Mouse (Mus musculus) layer of hippocampus, postnatal 36 days (tissue): ENCODE measurements around the gene Rasl11b. TPM values are rescaled to one million over a fixed set of nuclear protein-coding genes. Genes with fewer than 3 reads are reported as not detected.

Experiments
- DNase-seq, 2 experiments: peaks; one replicate each; pipeline ENCODE4 v3.0.0; 2022
- total RNA-seq, 2 experiments: library from RNA; stranded (reverse); gene quantifications; 2 replicates each; pipeline ENCODE4 v1.2.3; 2021

The Rasl11b gene
- 10 to 100 TPM; 72.7 to 74.2 TPM for total RNA-seq

GRCm38 (mm10) chr5:74194841-74195613 lies at the start of gene Rasl11b:
TSS of gene Rasl11b (plus strand) at chr5:74195286.
- DNase-seq = peak; percentile 92 to 95

DNA sequence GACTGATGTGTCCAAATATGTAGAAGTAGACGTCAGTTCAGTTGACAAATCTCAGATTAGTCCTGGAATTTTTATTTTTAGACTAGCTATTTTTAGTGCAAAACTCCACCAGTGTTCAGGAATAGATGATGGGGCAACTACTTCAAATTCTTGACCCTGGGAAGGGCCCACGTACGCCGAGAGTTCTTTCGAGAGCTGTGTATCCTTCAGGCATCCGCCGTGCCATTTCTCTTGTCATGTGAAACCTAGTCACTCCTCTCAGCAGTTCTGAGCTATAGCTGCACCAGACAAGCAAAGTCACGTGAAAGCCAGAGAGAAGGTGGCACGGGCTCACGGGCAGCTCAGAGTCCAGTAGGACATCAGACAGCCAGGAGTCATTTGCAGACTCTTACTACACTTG lies 47.5 kb upstream of the Rasl11b start:
- no peak for DNase-seq

GRCm38 (mm10) chr5:74149975-74150374 lies 45.1 kb upstream of the Rasl11b start:
- no peak for DNase-seq

- DNase-seq = no peak
These were observed 43.3 kb upstream of the Rasl11b start for GRCm38 (mm10) chr5:74151774-74152173.

DNA sequence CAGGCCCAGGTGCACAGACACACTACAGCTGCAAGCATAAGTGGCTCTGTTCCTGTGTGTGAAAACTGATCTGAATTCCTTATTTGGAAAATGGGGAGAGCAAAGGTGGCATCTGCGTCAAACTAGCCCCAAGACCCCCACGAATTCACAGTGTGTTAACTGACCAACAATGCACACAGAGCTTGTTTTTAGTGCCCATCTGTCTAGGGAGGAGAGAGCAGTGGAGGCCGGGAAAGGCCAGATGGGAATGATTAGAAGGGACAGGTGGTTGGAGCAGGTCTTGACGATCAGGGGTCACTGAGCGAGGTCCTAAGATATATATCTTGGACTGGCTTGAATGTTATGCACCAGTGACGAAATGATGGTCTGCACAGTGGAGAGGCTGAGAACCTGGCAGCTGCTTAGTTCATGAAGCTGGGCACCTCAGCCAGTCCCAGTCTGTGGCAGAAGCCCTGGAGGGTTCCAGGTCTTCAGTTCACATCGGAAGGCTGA lies 39.2 kb upstream of the Rasl11b start:
- no peak for DNase-seq

DNA sequence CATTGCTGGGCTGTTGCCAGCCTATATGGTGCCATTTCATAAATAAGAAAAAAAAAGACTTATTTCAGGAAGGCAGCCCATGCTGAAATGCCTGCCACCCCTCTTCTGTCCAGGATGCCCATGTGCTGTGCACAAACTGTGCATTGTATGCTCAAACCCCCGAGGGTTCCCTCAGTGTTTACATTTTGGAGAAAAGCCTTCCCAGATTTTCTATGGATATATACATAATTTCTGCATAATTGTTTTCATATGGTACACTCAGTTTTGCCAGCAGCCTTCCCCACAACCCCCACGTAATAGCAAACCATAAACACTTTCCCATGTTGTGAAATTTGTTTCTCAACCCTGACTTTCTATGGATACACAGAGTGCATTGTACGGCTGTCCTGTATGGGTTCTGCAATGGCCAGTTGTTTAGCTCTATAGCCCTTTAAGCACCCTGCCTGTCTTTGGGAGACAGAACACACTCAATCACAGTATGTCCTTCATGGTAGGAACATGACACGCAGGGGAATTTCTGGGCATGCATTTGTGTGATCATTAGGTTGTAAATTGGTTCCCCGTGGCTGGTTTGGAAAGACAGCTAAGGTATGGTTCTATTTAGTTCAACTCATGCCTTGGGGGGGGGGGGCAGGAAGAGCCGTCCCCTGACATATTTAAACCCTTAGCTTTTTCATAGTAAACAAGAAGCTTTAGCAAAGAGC lies 36.0 kb upstream of the Rasl11b start:
- no peak for DNase-seq

- DNase-seq = no peak
These were observed 35.2 kb upstream of the Rasl11b start for GRCm38 (mm10) chr5:74159906-74160305.

- no peak for DNase-seq
These were observed 34.7 kb upstream of the Rasl11b start for GRCm38 (mm10) chr5:74160349-74160748.

- DNase-seq = no peak
These were observed 33.7 kb upstream of the Rasl11b start for GRCm38 (mm10) chr5:74161297-74161926.

DNA sequence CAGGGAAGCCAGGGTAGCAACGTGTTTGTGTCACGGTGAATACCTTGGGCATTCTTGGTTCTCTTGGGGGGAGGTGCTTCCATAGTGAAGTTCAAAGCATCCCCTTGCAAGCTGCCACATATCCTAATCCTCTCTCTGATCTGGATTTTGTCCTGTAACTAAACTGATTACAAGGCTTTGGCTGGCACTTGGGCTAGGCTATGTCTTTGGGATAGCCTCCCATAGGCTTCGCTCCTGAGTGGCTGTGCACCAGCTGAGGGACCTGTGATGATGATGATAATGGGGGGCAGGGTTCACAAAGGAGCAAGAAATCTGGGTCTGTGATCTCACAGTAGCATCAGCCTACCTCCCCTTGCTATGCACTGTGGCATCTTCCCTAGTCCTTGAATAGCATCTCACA lies 33.1 kb upstream of the Rasl11b start:
- DNase-seq = no peak

DNA sequence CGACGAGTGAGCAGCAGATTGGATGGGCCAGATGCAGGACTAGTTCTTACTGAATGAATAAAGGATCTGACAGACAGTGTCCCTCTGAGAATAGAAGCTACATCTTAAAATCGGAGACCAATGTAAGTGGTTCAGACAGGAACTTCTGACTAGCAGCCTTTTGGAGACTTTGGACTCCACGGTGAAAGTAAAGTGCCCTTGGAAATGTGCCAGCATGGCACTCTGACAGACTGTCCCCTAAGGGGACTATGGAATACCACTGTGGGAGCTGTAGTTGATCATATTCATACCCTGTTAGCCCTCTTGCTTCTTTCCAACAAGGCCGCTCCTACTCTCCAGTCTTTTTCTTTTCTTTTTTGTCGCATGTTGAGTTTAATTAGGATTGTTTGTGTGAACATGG lies 31.9 kb upstream of the Rasl11b start:
- DNase-seq = no peak

GRCm38 (mm10) chr5:74164547-74164946 lies 30.5 kb upstream of the Rasl11b start:
- DNase-seq = no peak

- DNase-seq = no peak
These were observed 28.4 kb upstream of the Rasl11b start for GRCm38 (mm10) chr5:74166642-74167041.

DNA sequence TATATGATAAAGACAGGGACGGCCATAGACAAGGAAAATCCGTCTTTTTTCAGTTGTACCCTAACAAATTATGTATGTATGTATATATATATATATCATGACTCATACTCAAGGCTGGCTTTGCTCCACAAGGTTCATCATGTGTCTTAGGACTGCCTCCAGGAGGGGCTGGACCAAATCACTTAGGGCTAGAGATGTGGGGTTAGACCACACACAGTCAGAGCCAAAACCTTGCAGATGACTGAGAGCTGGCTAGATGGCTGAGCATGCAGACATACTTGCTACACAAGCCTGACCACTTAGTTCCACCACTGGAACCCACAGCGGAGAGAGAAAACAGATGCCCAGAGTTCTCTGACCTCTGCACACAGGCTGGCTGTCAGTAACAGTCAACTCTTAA lies 27.0 kb upstream of the Rasl11b start:
- DNase-seq = no peak

GRCm38 (mm10) chr5:74171768-74172167 lies 23.3 kb upstream of the Rasl11b start:
- no peak for DNase-seq

- DNase-seq = no peak
These were observed 22.9 kb upstream of the Rasl11b start for GRCm38 (mm10) chr5:74172208-74172607.

GRCm38 (mm10) chr5:74173162-74173844 lies 21.8 kb upstream of the Rasl11b start:
- no peak for DNase-seq

GRCm38 (mm10) chr5:74175526-74176270 lies 19.4 kb upstream of the Rasl11b start:
- DNase-seq = no peak

- DNase-seq = no peak
These were observed 14.9 kb upstream of the Rasl11b start for GRCm38 (mm10) chr5:74180216-74180615.

DNA sequence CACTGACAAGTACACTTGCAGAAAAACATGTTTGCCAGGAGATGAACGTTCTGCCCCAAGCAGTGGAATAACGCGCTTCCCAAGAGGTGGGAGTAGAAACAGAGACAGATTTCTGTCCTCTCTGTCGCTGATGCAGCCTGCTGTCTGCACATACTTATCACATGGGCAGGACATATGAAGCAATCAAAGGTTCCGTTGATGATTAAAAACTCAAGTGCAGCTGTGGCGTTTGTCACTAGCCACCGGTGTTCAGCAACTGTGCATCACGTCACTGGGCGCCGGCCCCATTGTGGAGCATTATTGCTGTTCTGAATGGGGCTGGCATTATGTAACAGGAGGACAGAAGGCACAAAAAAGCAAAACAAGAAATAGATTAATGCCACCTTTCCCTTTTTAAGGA lies 12.0 kb upstream of the Rasl11b start:
- peak; percentile 57 to 64 for DNase-seq

DNA sequence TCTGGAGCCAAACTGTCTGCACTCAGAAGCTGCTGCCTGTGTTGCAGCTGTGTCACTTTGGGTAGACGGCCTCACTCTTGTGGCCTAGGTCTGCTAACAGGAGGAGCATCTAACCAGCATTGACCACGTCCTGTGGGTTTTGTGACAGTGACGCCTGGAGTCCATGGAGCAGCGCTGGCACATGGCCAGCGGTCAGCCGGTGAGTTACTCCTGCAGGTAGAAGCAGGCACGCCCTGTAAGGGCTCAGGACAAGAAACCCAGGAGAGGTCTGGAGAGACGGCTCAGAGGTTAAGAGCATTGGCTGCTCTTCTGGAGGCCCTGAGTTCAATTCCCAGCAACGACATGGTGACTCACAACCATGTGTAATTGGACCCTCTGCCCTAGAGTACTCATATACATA lies 10.5 kb upstream of the Rasl11b start:
- no peak for DNase-seq

- no peak for DNase-seq
These were observed 7.0 kb upstream of the Rasl11b start for GRCm38 (mm10) chr5:74188076-74188475.
